Mouse (Mus musculus) hindbrain, embryonic 15.5 days (tissue): ENCODE results near the gene Idh2. TPM values are rescaled to one million over a fixed set of nuclear protein-coding genes. Genes with fewer than 3 reads are reported as not detected.
"Not testable (repeated sequence)": the region's sequence is repeated elsewhere in the genome, so short reads cannot be mapped to it uniquely, and the experiment has no call there.

Experiments used
- ATAC-seq: fragments of 200-750 bp; cut with Nextera tagmentation; 2 replicates; pipeline ENCODE4 v1.8.0; 2017; ENCODE audit warnings: low read depth, moderate number of reproducible peaks, moderate TSS enrichment; ENCODE audit not compliant: low FRiP score
- H3K27ac ChIP-seq: fragments of 300-500 bp; sonication (generic); replicated peaks from 2 replicates; pipeline ENCODE4 v1.5.1; 2015; ENCODE audit warnings: mild to moderate bottlenecking, inconsistent platforms
- H3K27me3 ChIP-seq: fragments of 300-500 bp; sonication (generic); 2 replicates; pipeline ENCODE4 v1.6.1; 2015; ENCODE audit warnings: control low read depth, inconsistent platforms
- H3K36me3 ChIP-seq: fragments of 300-500 bp; sonication (generic); 2 replicates; pipeline ENCODE4 v1.6.1; 2015; ENCODE audit warnings: control low read depth, inconsistent platforms
- H3K4me1 ChIP-seq: fragments of 300-500 bp; sonication (generic); replicated peaks from 2 replicates; pipeline ENCODE4 v1.6.1; 2015; ENCODE audit warnings: control low read depth, inconsistent platforms
- H3K4me2 ChIP-seq: fragments of 300-500 bp; sonication (generic); 2 replicates; pipeline ENCODE4 v1.6.1; 2015; ENCODE audit warnings: moderate library complexity, mild to moderate bottlenecking, inconsistent platforms
- H3K4me3 ChIP-seq: fragments of 300-500 bp; sonication (generic); 2 replicates; pipeline ENCODE4 v1.5.1; 2015; ENCODE audit warnings: mild to moderate bottlenecking, inconsistent platforms
- H3K9ac ChIP-seq: fragments of 300-500 bp; sonication (generic); 2 replicates; pipeline ENCODE4 v1.6.1; 2015; ENCODE audit warnings: inconsistent platforms
- H3K9me3 ChIP-seq: fragments of 300-500 bp; sonication (generic); 2 replicates; pipeline ENCODE4 v1.6.1; 2016; ENCODE audit warnings: control low read depth, inconsistent platforms
- WGBS: fragments of 180-500 bp; shearing (Covaris S2); methylation state at CpG from one replicate; pipeline ENCODE4 v1.1.7; 2015; 5-methylcytosine and 5-hydroxymethylcytosine counted together
- polyA plus RNA-seq: library from polyadenylated mRNA; unstranded; fragments of >200 nt; fragmentation: Nextera tagmentation; extraction: Ambion mirVana; gene quantifications from 2 replicates; pipeline ENCODE4 v1.2.1, GENCODE M21; 2015

Idh2 gene
- polyA plus RNA-seq, 1 experiment from 2014 or later = 215 TPM

DNA sequence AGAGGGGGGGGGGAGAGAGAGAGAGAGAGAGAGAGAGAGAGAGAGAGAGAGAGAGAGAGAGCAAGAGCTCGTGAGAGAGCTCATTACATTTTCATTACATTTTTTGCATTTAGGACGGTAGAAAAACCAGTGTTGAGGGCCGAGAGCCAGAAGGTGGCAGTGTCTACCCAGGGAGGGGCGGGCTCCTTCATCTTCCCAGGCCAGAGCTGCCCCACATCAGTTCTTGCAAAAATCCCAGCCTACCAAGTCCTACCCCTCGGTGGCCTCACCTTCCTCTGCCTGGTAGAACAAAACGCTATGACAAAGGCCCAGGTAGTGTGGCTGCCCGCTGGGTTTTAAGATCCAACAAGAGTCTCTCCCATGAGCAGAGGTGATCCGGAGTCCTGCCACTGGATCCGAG lies 25.6 kb upstream of the Idh2 start:
- Histone ChIP-seq H3K9me3 (no peaks in the 10 kb centered on the region), H3K4me1 (peaks cover 13% of the 10 kb centered on the region), H3K9ac (no peak overlapping the region), H3K4me2 (no peak overlapping the region), H3K36me3 (no peaks in the 10 kb centered on the region), H3K4me3 (no peak overlapping the region), H3K27me3 (no peaks in the 10 kb centered on the region), H3K27ac (no peak overlapping the region)
- ATAC-seq = peak; percentile 81
- WGBS = 17% methylated on average over 9 of the region's 9 CpGs

DNA sequence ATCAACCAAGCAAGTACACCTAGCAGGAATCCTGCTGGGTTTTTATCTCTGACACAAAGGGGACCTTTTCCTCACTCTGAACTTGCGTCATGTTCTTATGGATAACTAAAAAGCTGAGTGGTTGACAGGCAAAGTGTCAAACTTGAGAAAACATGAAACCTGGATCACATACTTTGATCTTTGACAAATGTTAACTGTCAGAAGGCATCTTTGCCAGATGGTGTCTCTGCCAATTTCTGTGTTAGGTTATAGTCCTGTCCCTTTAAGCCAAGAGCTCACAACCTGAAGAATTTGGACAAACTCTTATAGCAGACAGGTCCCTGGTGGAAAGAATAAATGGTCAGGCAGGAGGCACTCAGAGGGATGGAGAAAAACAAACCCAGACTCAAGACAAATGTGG lies 23.2 kb upstream of the Idh2 start:
- no peaks in the 10 kb centered on the region for H3K27me3 ChIP-seq
- H3K4me3 ChIP-seq = no peak overlapping the region
- no peak for ATAC-seq
- no peaks in the 10 kb centered on the region for H3K36me3 ChIP-seq
- H3K9me3 ChIP-seq = no peaks in the 10 kb centered on the region
- no peak overlapping the region for H3K9ac ChIP-seq
- H3K27ac ChIP-seq = no peak overlapping the region
- peaks cover 20% of the 10 kb centered on the region for H3K4me1 ChIP-seq
- H3K4me2 ChIP-seq = no peak overlapping the region
- 74% methylated on average over 1 of the region's 1 CpGs for WGBS

DNA sequence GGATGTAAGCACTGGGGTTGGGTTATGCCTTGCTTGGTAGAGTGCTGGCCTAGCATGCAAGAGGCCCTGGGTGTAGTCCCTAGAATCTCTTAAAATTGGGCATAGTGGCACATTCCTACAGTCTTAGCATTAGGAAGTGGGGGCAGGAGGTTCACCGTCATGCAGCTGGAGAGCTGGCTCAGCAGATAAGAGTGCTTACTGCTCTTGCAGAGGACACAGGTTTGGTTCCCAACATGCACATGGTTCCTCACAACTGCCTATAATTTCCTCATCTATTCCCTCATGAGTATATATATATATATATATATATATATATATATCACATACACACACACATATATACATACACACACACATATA lies 20.0 kb upstream of the Idh2 start:
- no peaks in the 10 kb centered on the region for H3K9me3 ChIP-seq
- peak; percentile 37; the same call in 1 of the 2 replicates for ATAC-seq
- no peaks in the 10 kb centered on the region for H3K36me3 ChIP-seq
- H3K27ac ChIP-seq = peak overlapping the region; percentile 61; the same call in 1 of the 2 replicates
- H3K4me2 ChIP-seq = no peak overlapping the region
- whole genome bisulfite sequencing = 91% methylated on average over 1 of the region's 1 CpGs
- H3K4me3 ChIP-seq = no peak overlapping the region
- peaks cover 14% of the 10 kb centered on the region for H3K4me1 ChIP-seq
- no peaks in the 10 kb centered on the region for H3K27me3 ChIP-seq
- no peak overlapping the region for H3K9ac ChIP-seq

DNA sequence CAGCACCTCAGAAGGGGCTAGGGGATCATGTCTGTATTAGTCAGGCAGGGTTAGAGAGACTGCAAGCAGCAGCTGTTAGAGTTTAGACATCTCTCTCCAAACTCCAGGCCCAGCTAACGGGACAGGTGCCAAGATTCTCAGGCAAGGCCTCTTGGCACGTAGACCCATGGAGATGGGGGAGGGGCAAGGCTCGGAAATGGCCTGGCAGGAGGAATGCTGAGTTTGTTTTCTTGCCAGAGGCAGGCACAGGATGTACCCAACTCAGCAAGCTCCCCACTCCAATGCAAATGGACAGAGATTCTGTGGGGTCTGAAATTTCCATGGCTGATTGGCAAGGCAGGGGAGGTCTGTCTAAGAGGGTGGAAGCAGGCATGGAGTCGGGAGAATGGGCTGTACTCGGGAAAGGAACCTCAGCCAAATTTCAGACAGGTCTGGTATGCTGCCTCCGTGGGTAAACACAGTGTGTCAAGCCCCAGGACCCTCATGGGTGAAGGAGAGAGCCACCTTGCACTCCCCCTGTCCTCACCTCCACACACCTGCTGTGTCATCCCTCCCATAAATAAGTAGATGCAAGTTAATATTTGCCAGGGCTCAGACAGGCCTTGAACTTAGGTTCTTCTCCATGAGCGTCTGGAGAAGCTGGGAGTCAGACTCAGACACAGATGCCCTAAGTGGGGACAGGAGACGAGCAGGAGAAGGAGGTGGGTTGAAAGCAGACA lies 19.4 kb upstream of the Idh2 start:
- Histone ChIP-seq H3K27ac (peak overlapping the region; percentile 61), H3K27me3 (no peaks in the 10 kb centered on the region), H3K4me2 (no peak overlapping the region), H3K9me3 (no peaks in the 10 kb centered on the region), H3K36me3 (no peaks in the 10 kb centered on the region), H3K9ac (no peak overlapping the region), H3K4me1 (peaks cover 14% of the 10 kb centered on the region), H3K4me3 (no peak overlapping the region)
- WGBS = 43% methylated on average over 8 of the region's 8 CpGs
- ATAC-seq = peak; percentile 85

DNA sequence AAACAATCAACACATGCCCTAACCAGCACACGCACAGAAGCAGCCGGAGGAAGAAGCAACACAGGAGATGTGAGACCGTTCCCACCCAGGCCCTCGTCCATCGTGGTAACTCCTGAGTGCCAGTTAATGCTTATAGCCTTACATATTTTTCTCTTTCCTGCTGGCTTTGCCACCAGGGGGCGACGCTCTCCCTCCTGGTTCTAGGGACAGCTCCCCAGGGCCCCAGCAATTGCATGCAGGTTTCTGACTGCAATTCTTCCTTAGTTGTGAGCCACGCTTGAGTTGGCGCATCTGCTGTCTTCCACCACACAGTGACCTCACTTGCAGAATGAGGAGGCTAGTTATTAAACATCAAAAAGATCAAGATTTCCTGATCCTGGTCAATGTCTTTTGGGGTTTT lies 17.3 kb upstream of the Idh2 start:
- no peak overlapping the region for H3K9ac ChIP-seq
- no peak overlapping the region for H3K27ac ChIP-seq
- H3K36me3 ChIP-seq = no peaks in the 10 kb centered on the region
- peaks cover 14% of the 10 kb centered on the region for H3K4me1 ChIP-seq
- H3K27me3 ChIP-seq = no peaks in the 10 kb centered on the region
- H3K4me2 ChIP-seq = no peak overlapping the region
- no peaks in the 10 kb centered on the region for H3K9me3 ChIP-seq
- ATAC-seq = no peak
- 50% methylated on average over 9 of the region's 9 CpGs for WGBS
- no peak overlapping the region for H3K4me3 ChIP-seq

DNA sequence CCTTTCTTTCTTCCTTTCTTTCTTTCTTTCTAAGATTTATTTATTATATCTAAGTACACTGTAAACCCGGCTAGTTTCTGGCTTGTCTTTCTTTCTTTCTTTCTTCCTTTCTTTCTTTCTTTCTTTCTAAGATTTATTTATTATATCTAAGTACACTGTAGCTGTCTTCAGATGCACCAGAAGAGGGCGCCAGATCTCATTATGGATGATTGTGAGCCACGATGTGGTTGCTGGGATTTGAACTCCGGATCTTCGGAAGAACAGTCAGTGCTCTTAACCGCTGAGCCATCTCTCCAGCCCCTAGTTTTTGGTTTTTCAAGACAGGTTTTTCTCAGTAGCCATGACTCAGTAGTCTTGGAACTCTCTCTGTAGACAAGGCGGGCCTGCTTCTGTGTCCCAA lies 16.1 kb upstream of the Idh2 start:
- H3K27ac ChIP-seq, H3K4me3 ChIP-seq, H3K36me3 ChIP-seq, H3K4me2 ChIP-seq, ATAC-seq, H3K27me3 ChIP-seq, H3K9me3 ChIP-seq, H3K9ac ChIP-seq: not testable (repeated sequence)
- WGBS = 75% methylated on average over 7 of the region's 7 CpGs
- peaks cover 14% of the 10 kb centered on the region for H3K4me1 ChIP-seq

DNA sequence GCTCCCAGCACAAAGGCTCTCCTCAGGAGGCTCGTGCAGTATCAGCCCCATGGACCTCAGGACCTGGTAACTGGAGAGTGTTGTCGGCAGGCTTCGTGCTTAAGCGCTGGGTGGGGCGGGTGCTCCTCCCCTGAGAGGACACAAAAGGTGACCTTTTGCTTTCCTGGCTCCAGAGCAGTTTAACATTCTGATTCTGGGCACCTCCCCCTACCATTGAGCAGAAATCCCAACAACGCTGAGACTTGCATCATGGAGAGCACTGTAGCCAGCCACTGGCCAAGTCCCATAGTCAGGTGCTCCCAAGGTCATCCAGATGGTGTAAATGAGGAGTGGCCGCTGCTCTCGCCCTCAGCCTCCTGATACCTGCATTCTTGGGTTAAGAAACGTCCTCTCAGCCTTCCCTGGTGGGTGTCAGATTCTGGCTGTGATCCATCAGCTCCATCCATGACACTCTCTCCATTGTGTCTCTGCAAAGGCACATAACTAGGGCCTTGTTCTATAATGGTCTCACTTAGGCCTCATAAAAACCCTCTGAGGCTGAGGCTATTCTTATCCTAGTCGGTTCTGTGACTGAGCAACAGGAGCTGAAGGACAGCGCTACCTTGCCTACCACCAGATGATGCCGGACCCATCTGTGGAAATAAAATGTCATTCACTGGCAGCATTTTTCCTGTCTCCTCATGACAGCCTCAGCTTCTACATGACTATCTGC lies 15.3 kb upstream of the Idh2 start:
- Histone ChIP-seq H3K4me3 (no peak overlapping the region), H3K27me3 (no peaks in the 10 kb centered on the region), H3K36me3 (no peaks in the 10 kb centered on the region), H3K4me2 (no peak overlapping the region), H3K9me3 (no peaks in the 10 kb centered on the region), H3K27ac (no peak overlapping the region), H3K4me1 (peaks cover 14% of the 10 kb centered on the region), H3K9ac (no peak overlapping the region)
- WGBS = 41% methylated on average over 12 of the region's 12 CpGs
- no peak for ATAC-seq

DNA sequence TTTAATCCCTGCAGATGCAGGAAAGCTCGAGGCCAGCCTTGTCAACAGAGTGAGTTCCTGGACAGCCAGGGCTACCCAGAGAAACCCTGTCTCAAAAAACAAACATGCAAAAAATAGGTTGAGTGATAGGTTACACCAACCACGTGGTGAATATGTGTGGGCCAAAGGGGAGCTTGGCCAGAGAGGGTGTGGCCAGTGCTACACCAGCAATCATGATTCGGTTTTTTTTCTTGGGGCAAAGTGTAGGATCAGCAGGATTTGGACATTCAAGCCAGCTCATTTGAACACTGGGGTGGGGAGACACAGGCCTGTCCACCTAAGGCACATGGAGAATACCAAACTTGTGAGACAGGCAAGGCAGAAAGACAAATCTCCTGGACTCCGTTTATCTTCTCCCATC lies 14.1 kb upstream of the Idh2 start:
- Histone ChIP-seq H3K9me3 (no peaks in the 10 kb centered on the region), H3K27me3 (no peaks in the 10 kb centered on the region), H3K9ac (no peak overlapping the region), H3K4me3 (no peak overlapping the region), H3K4me1 (peaks cover 6% of the 10 kb centered on the region), H3K36me3 (no peaks in the 10 kb centered on the region), H3K4me2 (no peak overlapping the region), H3K27ac (no peak overlapping the region)
- 67% methylated on average over 4 of the region's 4 CpGs for WGBS
- no peak for ATAC-seq

DNA sequence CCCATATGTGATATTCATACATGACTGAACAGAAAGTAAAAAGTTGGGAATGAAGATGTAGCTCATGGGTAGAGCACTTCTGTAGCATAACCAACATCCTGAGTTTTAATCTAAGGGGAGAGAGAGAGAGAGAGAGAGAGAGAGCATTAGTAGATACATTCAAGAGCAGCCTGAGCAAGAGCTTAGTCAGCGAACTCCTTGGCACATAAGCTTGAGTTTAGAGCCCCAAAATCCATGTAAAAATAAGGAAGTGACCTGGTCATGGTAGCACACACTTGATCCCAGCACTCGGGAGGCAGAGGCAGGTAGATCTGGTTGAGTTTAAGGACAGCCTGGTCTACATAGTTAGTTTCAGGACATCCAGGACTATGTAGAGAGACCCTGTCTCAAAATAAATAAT lies 8.5 kb upstream of the Idh2 start:
- no peak overlapping the region for H3K4me3 ChIP-seq
- no peaks in the 10 kb centered on the region for H3K27me3 ChIP-seq
- H3K27ac ChIP-seq = no peak overlapping the region
- no peak for ATAC-seq
- H3K9me3 ChIP-seq = no peaks in the 10 kb centered on the region
- H3K4me2 ChIP-seq = no peak overlapping the region
- H3K9ac ChIP-seq = no peak overlapping the region
- 93% methylated on average over 2 of the region's 2 CpGs for WGBS
- H3K4me1 ChIP-seq = no peaks in the 10 kb centered on the region
- H3K36me3 ChIP-seq = no peaks in the 10 kb centered on the region

DNA sequence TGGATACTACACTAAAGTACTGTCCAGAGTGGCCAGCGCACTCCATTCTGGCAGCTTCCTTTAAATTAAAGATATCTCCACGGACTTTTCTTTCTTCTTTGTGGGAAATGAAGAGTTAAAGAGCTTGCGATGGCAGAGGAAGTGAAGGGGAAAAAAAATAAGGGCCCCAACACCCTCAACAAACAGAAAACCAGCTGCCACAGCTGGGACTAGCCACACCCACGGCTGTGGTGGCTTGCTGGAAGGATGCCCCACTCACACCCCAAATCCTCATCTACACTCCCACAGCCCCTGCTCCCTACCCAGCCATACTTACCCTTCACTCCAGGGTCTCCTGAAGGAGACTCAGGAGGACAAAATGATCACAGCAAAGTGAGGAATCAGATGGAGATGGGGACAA lies 7.9 kb upstream of the Idh2 start:
- no peaks in the 10 kb centered on the region for H3K4me1 ChIP-seq
- no peak overlapping the region for H3K4me3 ChIP-seq
- ATAC-seq = no peak
- H3K27me3 ChIP-seq = no peaks in the 10 kb centered on the region
- no peak overlapping the region for H3K9ac ChIP-seq
- H3K9me3 ChIP-seq = no peaks in the 10 kb centered on the region
- no peak overlapping the region for H3K27ac ChIP-seq
- H3K36me3 ChIP-seq = no peaks in the 10 kb centered on the region
- no peak overlapping the region for H3K4me2 ChIP-seq
- 58% methylated on average over 4 of the region's 4 CpGs for WGBS

DNA sequence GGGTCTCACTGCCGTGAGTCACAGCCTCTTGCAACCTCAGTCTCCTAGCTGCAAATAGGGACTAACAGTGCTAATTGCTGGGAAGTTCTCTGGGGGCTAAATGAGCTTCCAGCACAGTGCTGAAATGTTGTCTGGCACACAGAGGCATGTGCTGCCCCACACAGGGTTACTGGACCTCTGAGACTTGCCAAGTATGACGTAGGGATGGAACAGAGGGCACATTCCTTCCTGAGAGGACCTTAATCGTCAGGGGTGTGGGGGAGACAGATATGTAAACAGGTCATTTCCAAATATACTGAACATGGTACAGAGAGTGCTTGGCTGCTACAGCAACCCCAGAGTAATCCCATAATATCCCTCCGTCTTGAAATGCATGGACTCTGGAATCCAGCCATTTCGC lies 5.9 kb upstream of the Idh2 start:
- H3K27me3 ChIP-seq = no peaks in the 10 kb centered on the region
- no peaks in the 10 kb centered on the region for H3K9me3 ChIP-seq
- H3K27ac ChIP-seq = no peak overlapping the region
- no peak overlapping the region for H3K4me2 ChIP-seq
- WGBS = 63% methylated on average over 5 of the region's 5 CpGs
- no peak overlapping the region for H3K4me3 ChIP-seq
- no peaks in the 10 kb centered on the region for H3K36me3 ChIP-seq
- ATAC-seq = no peak
- H3K9ac ChIP-seq = no peak overlapping the region
- peaks cover 4% of the 10 kb centered on the region for H3K4me1 ChIP-seq

DNA sequence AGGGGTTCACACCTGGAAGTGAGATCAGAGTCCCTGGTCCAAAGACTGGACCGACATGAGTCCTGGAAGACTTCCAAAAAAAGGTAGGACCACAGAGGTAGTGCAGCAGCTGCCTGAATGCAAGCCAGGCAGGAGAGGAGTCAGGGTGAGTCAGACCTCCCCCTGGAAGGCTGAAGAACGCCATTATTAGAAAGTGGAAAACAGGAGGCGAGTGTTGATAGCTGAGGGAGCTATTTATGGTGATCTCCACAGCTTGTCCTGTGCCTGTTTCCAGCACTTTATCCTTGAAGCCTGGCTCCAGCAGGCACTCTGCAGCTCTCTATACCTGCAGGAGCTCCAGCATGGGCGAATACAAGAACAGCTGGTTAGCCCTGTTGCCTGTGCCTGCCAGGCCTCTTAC lies 4.0 kb upstream of the Idh2 start:
- peaks cover 11% of the 10 kb centered on the region for H3K4me1 ChIP-seq
- H3K9ac ChIP-seq = no peak overlapping the region
- no peak for ATAC-seq
- H3K9me3 ChIP-seq = no peaks in the 10 kb centered on the region
- H3K27me3 ChIP-seq = no peaks in the 10 kb centered on the region
- H3K4me2 ChIP-seq = no peak overlapping the region
- WGBS = 84% methylated on average over 4 of the region's 4 CpGs
- no peak overlapping the region for H3K27ac ChIP-seq
- H3K4me3 ChIP-seq = no peak overlapping the region
- H3K36me3 ChIP-seq = no peaks in the 10 kb centered on the region
